9 mouse cellular contexts compared by ENCODE assay signal in the genomic region with DNA sequence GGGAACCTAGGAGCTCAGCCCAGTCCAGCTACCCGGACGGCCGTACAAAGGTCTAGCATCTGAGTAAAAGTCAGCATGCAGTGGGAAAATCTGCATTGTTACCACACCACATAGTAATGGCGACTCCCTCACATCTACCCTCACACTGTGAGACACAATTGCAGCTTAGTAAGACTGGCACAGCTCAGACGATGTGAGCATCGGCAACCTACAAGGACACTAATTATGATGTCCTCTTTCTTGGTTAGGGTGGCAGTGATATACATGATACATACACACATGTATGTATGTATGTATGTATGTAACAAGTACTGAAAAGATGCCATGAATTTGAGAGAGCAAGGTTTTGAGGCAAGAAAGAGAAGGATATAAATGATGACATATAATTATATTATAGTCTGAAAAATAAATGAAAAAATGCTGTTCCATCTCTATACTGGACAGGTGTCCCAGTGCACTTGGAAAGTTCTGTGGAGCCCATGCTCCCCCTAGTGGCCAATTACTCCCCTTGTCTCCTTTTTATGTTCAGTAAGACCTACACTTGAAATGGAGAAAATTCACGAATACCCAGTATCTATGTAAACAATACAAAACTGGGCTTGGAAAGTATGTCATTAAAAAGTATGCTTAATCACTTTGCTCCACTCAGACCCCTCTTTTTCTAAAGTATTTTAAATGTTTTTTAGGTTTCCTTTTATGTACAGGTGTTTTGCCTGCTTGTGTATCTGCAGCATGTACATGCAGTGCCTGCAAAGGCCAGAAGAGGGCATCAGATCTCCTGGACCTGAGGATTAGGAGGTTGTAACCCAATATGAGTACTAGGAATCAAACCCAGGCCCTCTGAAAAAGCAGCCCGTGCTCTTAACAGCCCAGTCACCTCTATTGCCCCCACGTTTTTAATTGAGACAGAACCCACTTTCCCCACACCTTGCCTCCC. TPM values are rescaled to one million over a fixed set of nuclear protein-coding genes. Genes with fewer than 3 reads are reported as not detected.
DNase-seq lines count a peak whose midpoint lies in the region; ATAC-seq and TF ChIP-seq lines count a peak whose summit lies in the region.
"Had no signal": no experiment of that assay in that cellular context is flagged by ENCODE, and none has a peak within 500 bp of the region (broad histone marks: within the 10 kb centered on the region; RNA-seq: fewer than 3 reads in every experiment).

No protein-coding gene starts in this region.

- intact Hi-C loops in heart, adult 2 months (cut with DNase I): loop anchor here (1.0 to 5.0 kb wide), 3 partner anchors 344 to 664 kb away; no protein-coding TSS in a partner anchor

- H3K27me3 ChIP-seq in heart, adult 2 months (ENCODE audit: control insufficient read depth, insufficient read depth, low read length): no peaks in the 10 kb centered on the region
- H3K27me3 ChIP-seq in heart, embryonic 12.5 days (replicated peaks): no peaks in the 10 kb centered on the region
- H3K27me3 ChIP-seq in spleen, adult 2 months (ENCODE audit: control insufficient read depth, insufficient read depth, low read length): no peaks in the 10 kb centered on the region
- H3K27me3 ChIP-seq: limb, embryonic 15.5 days had no signal

- no peak for TF ChIP-seq EP300 in heart, adult 2 months (IDR thresholded peaks at IDR 0.05; ENCODE audit: insufficient read depth, low read depth, low read length)

- H3K27ac ChIP-seq in heart, adult 2 months: no peak overlapping the region
- H3K27ac ChIP-seq in heart, embryonic 12.5 days (ENCODE audit: poor library complexity, severe bottlenecking): no peak overlapping the region
- H3K27ac ChIP-seq in spleen, adult 2 months (ENCODE audit: insufficient read depth, low read length): no peak overlapping the region
- H3K27ac ChIP-seq: limb, embryonic 15.5 days had no signal

- no peak overlapping the region for H3K9ac ChIP-seq in heart, adult 2 months (ENCODE audit: low read depth, low read length)
- no peak overlapping the region for H3K9ac ChIP-seq in heart, embryonic 12.5 days
- H3K9ac ChIP-seq: limb, embryonic 15.5 days had no signal

- H3K4me3 ChIP-seq in heart, adult 2 months: no peak overlapping the region
- no peak overlapping the region for H3K4me3 ChIP-seq in heart, embryonic 12.5 days
- no peak overlapping the region for H3K4me3 ChIP-seq in spleen, adult 2 months (ENCODE audit: extremely low read depth, insufficient read depth, insufficient read length)
- H3K4me3 ChIP-seq: limb, embryonic 15.5 days had no signal

- H3K4me2 ChIP-seq in heart, embryonic 12.5 days: no peak overlapping the region
- H3K4me2 ChIP-seq: limb, embryonic 15.5 days had no signal

- no peaks in the 10 kb centered on the region for H3K79me2 ChIP-seq in heart, adult 2 months (replicated peaks; ENCODE audit: control insufficient read depth, insufficient read depth, low read length)

- peak; percentile 89 for TF ChIP-seq CTCF in heart, adult 2 months (IDR thresholded peaks at IDR 0.05)
- TF ChIP-seq CTCF in spleen, adult 2 months (IDR thresholded peaks at IDR 0.05; ENCODE audit: extremely low read depth, insufficient read depth, insufficient read length, insufficient replicate concordance): peak; percentile 33; the same call in 1 of the 2 replicates

- no peaks in the 10 kb centered on the region for H3K36me3 ChIP-seq in heart, adult 2 months (ENCODE audit: control insufficient read depth, insufficient read depth, low read length)
- H3K36me3 ChIP-seq in heart, embryonic 12.5 days: peaks cover 10% of the 10 kb centered on the region; the same call in 1 of the 2 replicates
- no peaks in the 10 kb centered on the region for H3K36me3 ChIP-seq in spleen, adult 2 months (ENCODE audit: control insufficient read depth, insufficient read depth, low read length)
- H3K36me3 ChIP-seq: limb, embryonic 15.5 days had no signal

- DNase-seq in heart, adult 2 months: peak; percentile 29 to 51
- DNase-seq in WW6 (ENCODE audit: low read depth, low spot score): peak; percentile 34
- DNase-seq in cerebellum, postnatal 25 days: peak; percentile 55 to 81
- peak; percentile 37 for DNase-seq in large intestine, adult 2 months (ENCODE audit: low read depth, low spot score)
- peak; percentile 71 for DNase-seq in lung, postnatal 10 days
- peak; percentile 17 to 29 for DNase-seq in spleen, adult 2 months (ENCODE audit: low read depth in 1 of 2, low spot score in 2 of 2)

- no peak for TF ChIP-seq POLR2A in heart, adult 2 months (IDR thresholded peaks at IDR 0.05; ENCODE audit: insufficient read depth, low read depth, low read length)
- TF ChIP-seq POLR2A in spleen, adult 2 months (IDR thresholded peaks at IDR 0.05; ENCODE audit: low read depth, low read length): no peak

- 0 out of 2 replicates have a peak, but pooled peaks cover 3% of the 10 kb centered on the region for H3K9me3 ChIP-seq in heart, embryonic 12.5 days (replicated peaks)
- H3K9me3 ChIP-seq: limb, embryonic 15.5 days had no signal

- WGBS in heart, adult 2 months: 85% methylated on average over 9 of the region's 9 CpGs
- WGBS in heart, embryonic 12.5 days: 83% methylated on average over 9 of the region's 9 CpGs
- WGBS in large intestine, adult 2 months: 84% methylated on average over 9 of the region's 9 CpGs
- WGBS in spleen, adult 2 months: 87% methylated on average over 9 of the region's 9 CpGs

- ATAC-seq in heart, embryonic 12.5 days (ENCODE audit: insufficient number of reproducible peaks, low FRiP score): no peak
- ATAC-seq in granulocyte monocyte progenitor cell, adult 5-6 weeks (replicated peaks; ENCODE audit: poor library complexity, severe bottlenecking): peak; percentile 52

- peaks cover 2% of the 10 kb centered on the region; the same call in 1 of the 2 replicates for H3K4me1 ChIP-seq in heart, adult 2 months (ENCODE audit: control insufficient read depth, insufficient read depth, low read length)
- peaks cover 4% of the 10 kb centered on the region for H3K4me1 ChIP-seq in heart, embryonic 12.5 days (replicated peaks)
- H3K4me1 ChIP-seq in spleen, adult 2 months (ENCODE audit: control insufficient read depth, insufficient read depth, insufficient read length): no peaks in the 10 kb centered on the region

RNA-seq across cellular contexts. Expression of gene Gtf3c3, which starts 57.5 kb away (rescaled TPM):
- 10 to 100 TPM; 11.3 to 13.8 TPM for total RNA-seq in heart, adult 2 months (2021)
- 4.0 and 7.5 TPM in 2 replicates for polyA plus RNA-seq in heart, adult 2 months (2012; rRNA removed)
- polyA plus RNA-seq in heart, embryonic 12.5 days (2016; fragmentation: Nextera tagmentation; extraction: Ambion mirVana): 20.3 and 20.6 TPM in 2 replicates
- 11.5 and 17.6 TPM in 2 replicates for total RNA-seq in granulocyte monocyte progenitor cell, adult 5-6 weeks (2014; fragmentation: Nextera tagmentation)
- 40.4 and 49.3 TPM in 2 replicates for total RNA-seq in granulocyte monocyte progenitor cell, adult 5-6 weeks (2017)
- polyA plus RNA-seq in large intestine, adult 2 months (2012; rRNA removed): 3.3 and 4.4 TPM in 2 replicates
- 1.9 and 2.2 TPM in 2 replicates for polyA plus RNA-seq in spleen, adult 2 months (2012; rRNA removed)
